Mouse (Mus musculus) forebrain, embryonic 15.5 days (tissue): ENCODE measurements at regions not wholly inside any gene's neighbourhood (a gene's known extent, or its start where the extent isn't known, plus 50 kb on each side); places are given as distances from the start of the nearest gene placed in this dataset.

Experiments used
- ATAC-seq: fragments of 200-750 bp; cut with Nextera tagmentation; replicated peaks from 2 replicates; pipeline ENCODE4 v1.8.0; 2017; ENCODE audit warnings: mild to moderate bottlenecking, moderate TSS enrichment, moderate library complexity
- H3K27ac ChIP-seq: fragments of 300-500 bp; sonication (generic); replicated peaks from 2 replicates; pipeline ENCODE4 v1.5.1; 2015; ENCODE audit warnings: mild to moderate bottlenecking, inconsistent platforms
- H3K27me3 ChIP-seq: fragments of 300-500 bp; sonication (generic); 2 replicates; pipeline ENCODE4 v1.6.1; 2015; ENCODE audit warnings: inconsistent platforms
- H3K36me3 ChIP-seq: fragments of 300-500 bp; sonication (generic); 2 replicates; pipeline ENCODE4 v1.6.1; 2015; ENCODE audit warnings: mild to moderate bottlenecking, inconsistent platforms
- H3K4me1 ChIP-seq: fragments of 300-500 bp; sonication (generic); 2 replicates; pipeline ENCODE4 v1.6.1; 2015; ENCODE audit warnings: inconsistent platforms
- H3K4me2 ChIP-seq: fragments of 300-500 bp; sonication (generic); replicated peaks from 2 replicates; pipeline ENCODE4 v1.6.1; 2015; ENCODE audit warnings: mild to moderate bottlenecking, inconsistent platforms
- H3K4me3 ChIP-seq: fragments of 300-500 bp; sonication (generic); 2 replicates; pipeline ENCODE4 v1.5.1; 2015; ENCODE audit warnings: mild to moderate bottlenecking, inconsistent platforms
- H3K9ac ChIP-seq: fragments of 300-500 bp; sonication (generic); replicated peaks from 2 replicates; pipeline ENCODE4 v1.6.1; 2015; ENCODE audit warnings: mild to moderate bottlenecking, inconsistent platforms
- H3K9me3 ChIP-seq: fragments of 300-500 bp; sonication (generic); 2 replicates; pipeline ENCODE4 v1.6.1; 2016; ENCODE audit warnings: inconsistent platforms
- WGBS: fragments of 180-500 bp; shearing (Covaris S2); methylation state at CpG from one replicate; pipeline ENCODE4 v1.1.7; 2015; ENCODE audit warnings: mixed read lengths; 5-methylcytosine and 5-hydroxymethylcytosine counted together

- Histone ChIP-seq H3K36me3 (no peaks in the 10 kb centered on the region), H3K27ac (no peak overlapping the region), H3K9me3 (no peaks in the 10 kb centered on the region), H3K4me3 (no peak overlapping the region), H3K9ac (no peak overlapping the region), H3K4me2 (no peak overlapping the region), H3K27me3 (no peaks in the 10 kb centered on the region), H3K4me1 (no peaks in the 10 kb centered on the region)
- ATAC-seq = no peak
- 85% methylated on average over 7 of the region's 7 CpGs for WGBS
Measured at GRCm38 (mm10) chr16:90599329-90599870, 127.8 kb downstream of the Mis18a start.

- no peak overlapping the region for H3K9ac ChIP-seq
- H3K4me1 ChIP-seq = no peaks in the 10 kb centered on the region
- no peaks in the 10 kb centered on the region for H3K36me3 ChIP-seq
- no peak overlapping the region for H3K4me3 ChIP-seq
- H3K27me3 ChIP-seq = no peaks in the 10 kb centered on the region
- H3K4me2 ChIP-seq = no peak overlapping the region
- no peak for ATAC-seq
- no peaks in the 10 kb centered on the region for H3K9me3 ChIP-seq
- 87% methylated on average over 7 of the region's 7 CpGs for WGBS
- H3K27ac ChIP-seq = no peak overlapping the region
Measured at GRCm38 (mm10) chr16:90598727-90599126, 128.5 kb downstream of the Mis18a start.

GRCm38 (mm10) chr16:90592721-90593481 lies 134.3 kb downstream of the Mis18a start:
- H3K36me3 ChIP-seq = no peaks in the 10 kb centered on the region
- 0 out of 2 replicates have a peak, but pooled peaks cover 7% of the 10 kb centered on the region for H3K9me3 ChIP-seq
- H3K27ac ChIP-seq = no peak overlapping the region
- no peak overlapping the region for H3K4me2 ChIP-seq
- H3K27me3 ChIP-seq = no peaks in the 10 kb centered on the region
- WGBS = 81% methylated on average over 6 of the region's 6 CpGs
- H3K4me1 ChIP-seq = no peaks in the 10 kb centered on the region
- no peak overlapping the region for H3K4me3 ChIP-seq
- H3K9ac ChIP-seq = no peak overlapping the region
- ATAC-seq = no peak

GRCm38 (mm10) chr16:90585171-90585570 lies 142.0 kb downstream of the Mis18a start:
- 90% methylated on average over 7 of the region's 7 CpGs for WGBS
- Histone ChIP-seq H3K4me3 (no peak overlapping the region), H3K9ac (no peak overlapping the region), H3K4me1 (no peaks in the 10 kb centered on the region), H3K27me3 (no peaks in the 10 kb centered on the region), H3K27ac (no peak overlapping the region), H3K36me3 (no peaks in the 10 kb centered on the region), H3K9me3 (0 out of 2 replicates have a peak, but pooled peaks cover 15% of the 10 kb centered on the region), H3K4me2 (no peak overlapping the region)
- no peak for ATAC-seq

GRCm38 (mm10) chr16:90580411-90580810 lies 146.8 kb downstream of the Mis18a start:
- Histone ChIP-seq H3K27me3 (no peaks in the 10 kb centered on the region), H3K4me3 (no peak overlapping the region), H3K4me2 (no peak overlapping the region), H3K9me3 (no peaks in the 10 kb centered on the region), H3K27ac (no peak overlapping the region), H3K36me3 (no peaks in the 10 kb centered on the region), H3K4me1 (no peaks in the 10 kb centered on the region), H3K9ac (no peak overlapping the region)
- WGBS = 71% methylated on average over 8 of the region's 8 CpGs
- ATAC-seq = no peak

- Histone ChIP-seq H3K9ac (no peak overlapping the region), H3K4me1 (no peaks in the 10 kb centered on the region), H3K4me2 (no peak overlapping the region), H3K9me3 (no peaks in the 10 kb centered on the region), H3K27me3 (no peaks in the 10 kb centered on the region), H3K27ac (no peak overlapping the region), H3K4me3 (no peak overlapping the region), H3K36me3 (no peaks in the 10 kb centered on the region)
- ATAC-seq = no peak
Measured at GRCm38 (mm10) chr16:90571107-90571506, 156.1 kb downstream of the Mis18a start.

- Histone ChIP-seq H3K27ac (no peak overlapping the region), H3K9me3 (no peaks in the 10 kb centered on the region), H3K4me3 (no peak overlapping the region), H3K36me3 (no peaks in the 10 kb centered on the region), H3K9ac (no peak overlapping the region), H3K4me2 (no peak overlapping the region), H3K27me3 (no peaks in the 10 kb centered on the region), H3K4me1 (no peaks in the 10 kb centered on the region)
- ATAC-seq = no peak
- 80% methylated on average over 1 of the region's 1 CpGs for WGBS
Measured at GRCm38 (mm10) chr16:90569826-90570225, 157.4 kb downstream of the Mis18a start.

- H3K27ac ChIP-seq = peak overlapping the region; percentile 28; the same call in 1 of the 2 replicates
- H3K9ac ChIP-seq = no peak overlapping the region
- no peaks in the 10 kb centered on the region for H3K9me3 ChIP-seq
- H3K27me3 ChIP-seq = no peaks in the 10 kb centered on the region
- no peak overlapping the region for H3K4me3 ChIP-seq
- WGBS = 31% methylated on average over 2 of the region's 2 CpGs
- ATAC-seq = peak; percentile 58
- H3K36me3 ChIP-seq = no peaks in the 10 kb centered on the region
- no peak overlapping the region for H3K4me2 ChIP-seq
- no peaks in the 10 kb centered on the region for H3K4me1 ChIP-seq
Measured at GRCm38 (mm10) chr16:90565182-90565581, 162.0 kb downstream of the Mis18a start.

GRCm38 (mm10) chr16:90553120-90553519 lies 167.3 kb downstream of the Hunk start:
- WGBS = 92% methylated on average over 7 of the region's 7 CpGs
- ATAC-seq = no peak
- no peaks in the 10 kb centered on the region for H3K4me1 ChIP-seq
- H3K9ac ChIP-seq = no peak overlapping the region
- H3K36me3 ChIP-seq = no peaks in the 10 kb centered on the region
- H3K27me3 ChIP-seq = no peaks in the 10 kb centered on the region
- no peak overlapping the region for H3K4me3 ChIP-seq
- no peaks in the 10 kb centered on the region for H3K9me3 ChIP-seq
- no peak overlapping the region for H3K27ac ChIP-seq
- no peak overlapping the region for H3K4me2 ChIP-seq

- ATAC-seq = no peak
- H3K4me1 ChIP-seq = no peaks in the 10 kb centered on the region
- H3K36me3 ChIP-seq = no peaks in the 10 kb centered on the region
- H3K4me2 ChIP-seq = no peak overlapping the region
- no peaks in the 10 kb centered on the region for H3K9me3 ChIP-seq
- 81% methylated on average over 3 of the region's 3 CpGs for WGBS
- H3K4me3 ChIP-seq = no peak overlapping the region
- no peak overlapping the region for H3K9ac ChIP-seq
- H3K27me3 ChIP-seq = no peaks in the 10 kb centered on the region
- no peak overlapping the region for H3K27ac ChIP-seq
Measured at GRCm38 (mm10) chr16:90551041-90551440, 165.2 kb downstream of the Hunk start.

- 71% methylated on average over 13 of the region's 13 CpGs for WGBS
- no peak overlapping the region for H3K4me3 ChIP-seq
- ATAC-seq = no peak
Measured at GRCm38 (mm10) chr16:90550058-90550795, 164.4 kb downstream of the Hunk start.

More at GRCm38 (mm10) chr16:90550058-90550795, 164.4 kb downstream of the Hunk start:
- Histone ChIP-seq H3K27me3 (no peaks in the 10 kb centered on the region), H3K27ac (no peak overlapping the region), H3K9me3 (no peaks in the 10 kb centered on the region), H3K4me1 (no peaks in the 10 kb centered on the region), H3K4me2 (no peak overlapping the region), H3K36me3 (no peaks in the 10 kb centered on the region), H3K9ac (no peak overlapping the region)
